Mouse (Mus musculus) cerebellum, adult 9-10 months (tissue): Measurements from ENCODE around the gene Imp3.

ENCODE experiments used
- DNase-seq: peaks from one replicate; pipeline ENCODE4 v3.0.0; 2022

Gene Imp3

DNA sequence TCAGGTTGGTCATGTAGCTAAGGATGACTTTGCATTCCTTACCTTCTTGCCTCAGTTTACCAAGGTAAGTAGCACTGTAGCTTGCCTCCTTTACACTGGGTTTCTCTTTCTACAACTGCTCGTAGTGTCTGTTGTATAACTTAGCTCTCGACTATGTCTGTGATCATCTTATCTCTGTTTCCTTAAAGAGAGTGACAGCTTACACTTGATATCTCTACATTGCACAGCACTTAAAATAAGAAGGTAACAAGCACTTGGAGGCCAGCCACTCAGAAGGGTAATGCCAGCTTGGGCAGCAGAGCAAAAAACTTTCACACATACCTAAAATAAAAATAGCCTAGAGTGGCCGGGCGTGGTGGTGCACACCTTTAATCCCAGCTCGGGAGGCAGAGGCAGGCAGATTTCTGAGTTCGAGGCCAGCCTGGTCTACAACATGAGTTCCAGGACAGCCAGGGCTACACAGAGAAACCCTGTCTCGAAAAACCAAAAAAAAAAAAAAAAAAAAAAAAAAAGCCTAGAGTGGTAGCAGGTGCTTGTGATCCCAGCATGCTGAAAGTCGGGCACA lies 36.8 kb downstream of the Imp3 start:
- DNase-seq: no peak

GRCm38 (mm10) chr9:56975199-56975598 lies 37.9 kb downstream of the Imp3 start:
- DNase-seq: no peak

DNA sequence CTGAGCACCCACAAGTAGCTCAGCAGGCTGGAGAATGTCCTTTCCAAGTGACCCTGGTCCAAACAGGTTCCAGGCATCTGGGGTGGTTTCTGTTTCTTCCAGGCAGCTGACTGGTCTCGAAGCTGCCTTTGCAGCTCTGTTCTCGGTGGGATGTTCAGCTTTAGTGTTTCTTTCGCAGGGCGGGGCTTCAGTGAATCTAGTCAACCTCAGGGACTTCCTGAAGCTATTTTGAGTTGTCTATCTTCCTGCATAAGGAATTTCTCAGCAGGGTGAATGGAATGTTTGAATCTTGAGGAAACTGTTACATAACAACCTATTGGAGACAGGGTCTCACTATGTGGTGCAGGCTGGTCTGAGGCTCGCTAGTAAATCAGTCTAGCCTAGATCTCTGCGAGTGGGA lies 42.9 kb downstream of the Imp3 start:
- DNase-seq: no peak

DNA sequence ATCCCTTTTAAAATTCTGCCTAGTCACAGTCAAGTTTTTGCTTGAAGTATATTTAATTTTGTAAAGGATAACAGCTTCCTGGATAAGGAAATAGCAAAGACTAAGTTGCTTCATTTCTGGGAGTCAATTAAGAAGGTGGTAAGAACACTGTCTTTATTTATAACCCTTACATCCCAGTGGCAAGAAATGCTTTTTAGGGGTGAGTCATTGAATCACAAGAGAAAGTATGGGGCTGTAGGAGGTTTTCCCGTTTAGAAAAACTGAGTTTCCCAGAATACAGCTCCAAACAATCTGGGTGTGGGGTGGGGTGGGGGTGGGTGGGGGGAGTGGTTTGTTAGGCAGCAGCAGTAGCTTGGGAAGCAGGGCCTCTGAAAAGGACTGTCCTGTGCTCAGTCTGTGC lies 44.2 kb downstream of the Imp3 start:
- DNase-seq: no peak
